Mouse (Mus musculus) small intestine, adult 2 months (tissue): ENCODE data around the gene Hpse2.

ENCODE experiments used
- CTCF ChIP-seq: fragments of 200-500 bp; IDR thresholded peaks from 2 replicates; pipeline ENCODE4 v1.5.1; 2012; ENCODE audit warnings: low read depth, mild to moderate bottlenecking, control low read depth, inconsistent platforms, low read length, moderate library complexity, mixed read lengths; ENCODE audit not compliant: insufficient replicate concordance, insufficient read length; ENCODE audit errors: extremely low read depth
- POLR2A ChIP-seq: fragments of 200-500 bp; IDR thresholded peaks from 2 replicates; pipeline ENCODE4 v1.6.1; 2012; ENCODE audit warnings: low read depth, mild to moderate bottlenecking, control low read depth, inconsistent platforms, low read length, moderate library complexity

DNA sequence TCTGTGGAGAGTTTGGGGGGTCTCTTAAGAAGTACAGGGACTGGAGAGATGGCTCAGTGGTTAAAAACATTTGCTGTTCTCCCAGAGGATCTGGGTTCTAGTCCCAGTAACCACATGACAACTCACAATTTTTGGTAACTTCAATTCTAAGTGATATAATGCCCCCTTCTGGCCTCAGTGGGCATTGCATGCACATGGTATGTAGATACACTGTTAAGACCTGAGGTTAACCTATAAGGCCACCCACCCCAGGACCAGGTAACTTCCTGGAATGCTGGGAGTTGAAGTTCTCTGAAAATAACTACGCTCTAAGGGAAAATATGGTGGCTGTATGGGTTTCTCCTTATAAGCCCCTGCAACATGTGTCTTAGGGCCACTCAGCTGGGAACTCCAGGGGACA is 611.3 kb downstream of the Hpse2 start:
- TF ChIP-seq CTCF (no peak), POLR2A (no peak)
